Mouse (Mus musculus): ENCODE measurements around the gene Disc1.

The Disc1 gene

GRCm38 (mm10) chr8:125169628-125170027, 115.6 kb downstream of the Disc1 start:
- DNase-seq (ENCODE audit: low read depth, low spot score), result no peak
- Histone ChIP-seq H3K27me3 (ENCODE audit: control insufficient read depth, insufficient read depth, low read length, poor library complexity, severe bottlenecking) (no peaks in the 10 kb centered on the region), H3K36me3 (ENCODE audit: control insufficient read depth, insufficient read depth, low read length, poor library complexity, severe bottlenecking) (0 out of 2 replicates have a peak, but pooled peaks cover 2% of the 10 kb centered on the region)

DNA sequence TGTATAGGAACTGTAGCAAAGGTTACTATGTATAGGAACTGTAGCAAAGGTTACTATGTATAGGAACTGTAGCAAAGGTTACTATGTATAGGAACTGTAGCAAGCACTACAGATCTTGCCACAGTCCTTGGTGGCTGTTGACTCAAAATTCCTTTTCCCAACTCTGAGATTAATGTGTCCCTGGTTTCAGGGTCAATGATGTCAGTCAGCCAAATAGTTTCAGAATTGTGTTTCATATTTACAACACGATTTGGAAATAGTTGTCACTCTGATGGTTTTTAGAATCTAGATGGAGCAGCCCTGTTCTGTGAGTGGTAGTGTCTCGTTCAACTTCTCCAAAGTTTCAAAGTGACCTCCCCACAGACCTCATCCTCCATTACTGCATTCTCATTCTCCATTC, 117.5 kb downstream of the Disc1 start:
- DNase-seq (ENCODE audit: low read depth, low spot score), result no peak
- Histone ChIP-seq H3K36me3 (ENCODE audit: control insufficient read depth, insufficient read depth, low read length, poor library complexity, severe bottlenecking) (no peaks in the 10 kb centered on the region), H3K27me3 (ENCODE audit: control insufficient read depth, insufficient read depth, low read length, poor library complexity, severe bottlenecking) (no peaks in the 10 kb centered on the region)

DNA sequence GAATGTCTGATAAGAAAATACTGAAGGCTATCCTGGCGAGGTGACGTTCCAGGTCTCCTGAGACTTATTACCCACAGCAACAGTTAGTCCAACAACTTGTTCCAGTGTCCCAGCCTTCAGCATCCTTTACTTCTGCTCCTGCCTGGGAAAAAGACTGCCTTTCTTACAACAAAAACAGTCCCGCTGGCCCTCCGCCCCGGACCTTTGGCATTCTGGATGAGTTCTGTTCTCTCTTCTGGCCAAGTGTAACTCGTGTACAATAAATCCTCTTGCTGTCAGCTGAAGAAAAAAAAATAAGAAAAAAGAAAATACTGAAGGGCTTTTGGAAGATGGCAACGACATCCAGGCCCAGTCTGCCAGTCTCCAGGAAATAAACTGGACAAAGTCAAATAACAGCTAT, 120.2 kb downstream of the Disc1 start:
- Histone ChIP-seq H3K36me3 (ENCODE audit: control insufficient read depth, insufficient read depth, low read length, poor library complexity, severe bottlenecking) (no peaks in the 10 kb centered on the region), H3K27me3 (ENCODE audit: control insufficient read depth, insufficient read depth, low read length, poor library complexity, severe bottlenecking) (no peaks in the 10 kb centered on the region)
- DNase-seq (ENCODE audit: low read depth, low spot score), result no peak

DNA sequence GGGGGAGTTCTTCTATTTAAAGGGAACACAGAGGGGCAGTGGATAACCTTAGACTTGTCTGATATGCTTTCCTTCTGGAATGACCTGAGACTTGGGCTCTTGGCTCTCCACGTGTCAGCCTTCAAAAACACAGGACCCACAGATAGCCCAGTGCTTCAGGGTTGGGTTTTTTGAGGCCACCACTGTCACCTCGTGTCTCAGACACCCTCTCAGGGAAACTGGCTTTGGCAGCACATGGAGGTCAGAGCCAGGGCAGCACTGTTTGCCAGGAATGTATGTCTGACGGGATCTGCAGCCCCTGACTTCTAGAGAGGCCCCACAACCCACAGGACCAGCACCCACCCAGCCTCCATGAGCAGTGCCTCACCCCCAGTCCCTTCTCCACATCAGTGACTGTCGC, 120.9 kb downstream of the Disc1 start:
- no peaks in the 10 kb centered on the region for H3K27me3 ChIP-seq (ENCODE audit: control insufficient read depth, insufficient read depth, low read length, poor library complexity, severe bottlenecking)
- no peaks in the 10 kb centered on the region for H3K36me3 ChIP-seq (ENCODE audit: control insufficient read depth, insufficient read depth, low read length, poor library complexity, severe bottlenecking)
- DNase-seq (ENCODE audit: low read depth, low spot score), result no peak

GRCm38 (mm10) chr8:125175661-125176060, 121.7 kb downstream of the Disc1 start:
- Histone ChIP-seq H3K27me3 (ENCODE audit: control insufficient read depth, insufficient read depth, low read length, poor library complexity, severe bottlenecking) (no peaks in the 10 kb centered on the region), H3K36me3 (ENCODE audit: control insufficient read depth, insufficient read depth, low read length, poor library complexity, severe bottlenecking) (no peaks in the 10 kb centered on the region)
- DNase-seq (ENCODE audit: low read depth, low spot score), result no peak

DNA sequence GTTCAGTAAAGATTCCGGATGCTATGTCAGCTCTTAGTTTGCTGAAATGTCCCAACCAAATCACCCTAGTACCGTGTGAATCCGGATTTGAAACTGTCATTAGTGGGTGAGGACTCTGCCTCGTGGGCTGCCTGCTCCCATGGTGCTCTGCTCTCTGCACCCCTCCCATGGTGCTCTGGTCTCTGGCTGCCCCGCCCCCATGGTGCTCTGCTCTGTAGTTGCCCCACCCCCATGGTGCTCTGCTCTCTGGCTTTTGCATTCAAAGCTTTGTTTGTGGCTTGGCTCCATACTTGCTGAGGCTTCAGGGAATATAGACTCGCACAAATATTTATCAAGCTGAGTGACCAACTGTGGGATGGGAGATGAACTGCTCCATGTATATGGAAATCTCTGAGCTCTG, 123.1 kb downstream of the Disc1 start:
- Histone ChIP-seq H3K27me3 (ENCODE audit: control insufficient read depth, insufficient read depth, low read length, poor library complexity, severe bottlenecking) (no peaks in the 10 kb centered on the region), H3K36me3 (ENCODE audit: control insufficient read depth, insufficient read depth, low read length, poor library complexity, severe bottlenecking) (no peaks in the 10 kb centered on the region)
- DNase-seq (ENCODE audit: low read depth, low spot score), result no peak

DNA sequence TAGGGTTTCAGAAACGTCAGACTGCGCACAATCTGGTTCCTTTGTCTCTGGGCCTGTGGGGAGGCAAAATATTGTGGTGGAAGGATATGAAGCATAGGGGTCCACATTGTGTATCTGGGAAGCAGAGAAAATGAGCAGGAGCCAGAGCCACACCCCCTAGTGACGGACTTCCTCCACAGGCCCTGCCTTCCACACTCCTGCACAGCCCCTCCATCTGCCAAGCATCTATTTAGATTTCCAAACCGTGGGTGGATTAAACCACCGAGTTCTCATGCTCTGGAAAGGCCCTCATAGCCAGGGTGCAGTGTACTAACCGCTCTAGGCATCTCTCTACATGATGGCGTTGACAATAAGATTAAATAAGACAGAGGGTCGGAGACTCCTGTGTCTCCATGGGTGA, 124.0 kb downstream of the Disc1 start:
- Histone ChIP-seq H3K36me3 (ENCODE audit: control insufficient read depth, insufficient read depth, low read length, poor library complexity, severe bottlenecking) (no peaks in the 10 kb centered on the region), H3K27me3 (ENCODE audit: control insufficient read depth, insufficient read depth, low read length, poor library complexity, severe bottlenecking) (no peaks in the 10 kb centered on the region)
- no peak for DNase-seq (ENCODE audit: low read depth, low spot score)

GRCm38 (mm10) chr8:125183548-125184451, 129.8 kb downstream of the Disc1 start:
- DNase-seq (ENCODE audit: low read depth, low spot score), result peak; percentile 79
- H3K36me3 ChIP-seq (ENCODE audit: control insufficient read depth, insufficient read depth, low read length, poor library complexity, severe bottlenecking), result no peaks in the 10 kb centered on the region

GRCm38 (mm10) chr8:125184452-125184817, 130.4 kb downstream of the Disc1 start:
- no peak for DNase-seq (ENCODE audit: low read depth, low spot score)
- Histone ChIP-seq H3K27me3 (ENCODE audit: control insufficient read depth, insufficient read depth, low read length, poor library complexity, severe bottlenecking) (no peaks in the 10 kb centered on the region), H3K36me3 (ENCODE audit: control insufficient read depth, insufficient read depth, low read length, poor library complexity, severe bottlenecking) (no peaks in the 10 kb centered on the region)

More at GRCm38 (mm10) chr8:125183548-125184451, 129.8 kb downstream of the Disc1 start:
- H3K27me3 ChIP-seq (ENCODE audit: control insufficient read depth, insufficient read depth, low read length, poor library complexity, severe bottlenecking), result no peaks in the 10 kb centered on the region

DNA sequence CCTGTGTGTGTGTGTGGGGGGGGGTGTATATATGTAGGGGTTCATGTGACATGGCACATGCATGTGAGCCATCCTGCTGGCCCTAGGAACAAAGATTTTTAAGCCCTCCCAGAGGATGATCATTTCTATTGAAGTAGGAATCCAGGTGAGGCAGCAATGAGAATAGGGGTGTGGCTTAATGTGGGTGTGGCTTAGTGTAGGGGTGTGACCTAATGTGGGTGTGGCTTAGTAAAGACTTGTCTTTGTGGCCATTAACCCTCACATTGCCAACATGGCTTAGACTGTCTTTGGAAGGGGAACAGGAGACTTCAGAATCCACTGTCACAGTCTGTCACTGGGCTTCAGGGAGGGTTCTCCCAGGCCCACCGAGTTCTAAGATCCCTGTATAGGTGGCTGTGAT, 130.9 kb downstream of the Disc1 start:
- H3K27me3 ChIP-seq (ENCODE audit: control insufficient read depth, insufficient read depth, low read length, poor library complexity, severe bottlenecking), result no peaks in the 10 kb centered on the region
- no peaks in the 10 kb centered on the region for H3K36me3 ChIP-seq (ENCODE audit: control insufficient read depth, insufficient read depth, low read length, poor library complexity, severe bottlenecking)
- peak; percentile 35 for DNase-seq (ENCODE audit: low read depth, low spot score)

GRCm38 (mm10) chr8:125187044-125187443, 133.0 kb downstream of the Disc1 start:
- no peaks in the 10 kb centered on the region for H3K27me3 ChIP-seq (ENCODE audit: control insufficient read depth, insufficient read depth, low read length, poor library complexity, severe bottlenecking)
- DNase-seq (ENCODE audit: low read depth, low spot score), result no peak
- no peaks in the 10 kb centered on the region for H3K36me3 ChIP-seq (ENCODE audit: control insufficient read depth, insufficient read depth, low read length, poor library complexity, severe bottlenecking)

DNA sequence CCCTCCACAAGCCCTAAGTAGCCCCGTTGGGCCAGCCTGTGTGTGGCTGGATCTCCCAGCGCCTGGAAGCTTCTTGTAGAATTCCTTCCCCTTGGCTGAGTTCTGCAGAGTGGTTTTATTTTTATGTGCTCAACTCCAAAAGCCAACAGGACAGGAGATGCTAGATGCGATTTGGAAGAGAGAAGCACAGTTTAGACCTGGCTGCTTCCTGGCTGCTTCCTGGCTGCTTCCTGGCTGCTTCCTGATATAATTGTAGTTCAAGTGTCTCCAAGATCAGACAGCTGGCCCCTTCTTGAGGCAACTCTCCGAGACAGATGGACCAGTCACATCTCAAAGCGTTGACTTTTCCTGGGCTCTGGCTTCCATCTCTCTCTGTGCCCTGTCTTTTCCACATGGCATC, 139.7 kb downstream of the Disc1 start:
- no peaks in the 10 kb centered on the region for H3K36me3 ChIP-seq (ENCODE audit: control insufficient read depth, insufficient read depth, low read length, poor library complexity, severe bottlenecking)
- no peak for DNase-seq (ENCODE audit: low read depth, low spot score)
- no peaks in the 10 kb centered on the region for H3K27me3 ChIP-seq (ENCODE audit: control insufficient read depth, insufficient read depth, low read length, poor library complexity, severe bottlenecking)

DNA sequence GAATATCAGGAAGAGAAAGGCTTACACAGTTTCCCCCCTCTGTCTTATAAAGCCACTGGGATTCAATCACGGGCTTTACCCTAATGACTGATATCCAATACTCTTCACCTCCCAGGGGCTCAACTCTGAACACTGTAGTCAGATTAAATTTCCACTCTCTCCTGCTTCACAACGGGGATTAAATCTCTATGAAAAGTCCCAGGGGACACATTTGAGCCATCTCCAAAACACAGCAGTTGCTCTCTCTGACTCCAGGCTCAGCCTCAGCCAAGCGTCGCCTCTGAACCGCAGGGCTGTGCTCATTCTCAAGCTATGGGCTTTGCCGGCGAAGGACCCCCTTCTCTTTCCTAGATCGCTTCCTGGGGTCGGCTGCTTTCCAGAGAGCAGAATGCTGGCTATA, 141.1 kb downstream of the Disc1 start:
- Histone ChIP-seq H3K27me3 (ENCODE audit: control insufficient read depth, insufficient read depth, low read length, poor library complexity, severe bottlenecking) (no peaks in the 10 kb centered on the region), H3K36me3 (ENCODE audit: control insufficient read depth, insufficient read depth, low read length, poor library complexity, severe bottlenecking) (no peaks in the 10 kb centered on the region)
- DNase-seq (ENCODE audit: low read depth, low spot score), result no peak

DNA sequence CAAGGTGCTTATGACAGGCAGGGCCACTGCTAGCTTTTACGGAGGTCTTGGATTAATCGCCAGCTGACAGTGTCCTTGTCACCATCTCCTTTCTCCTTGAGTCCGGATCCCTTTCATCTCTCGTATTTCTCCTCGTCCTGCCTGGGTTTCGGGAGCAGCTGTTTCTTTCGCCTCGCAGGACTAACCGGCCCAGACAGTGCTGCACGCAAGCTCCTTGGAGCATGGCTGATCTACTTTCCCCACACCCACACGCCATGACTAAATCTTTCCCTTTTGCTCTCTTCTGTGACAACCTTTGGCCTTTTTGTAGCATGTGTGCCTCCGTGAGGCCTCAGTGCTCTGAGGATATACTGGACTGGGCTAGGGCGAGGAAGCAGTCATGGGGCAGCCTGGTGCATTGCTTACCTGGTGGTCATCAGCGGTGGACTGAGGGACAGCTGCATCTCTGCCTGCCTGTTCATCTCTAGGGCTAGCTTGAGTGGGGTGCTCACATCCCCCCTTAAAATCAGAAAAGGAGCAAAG, 142.6 kb downstream of the Disc1 start:
- no peaks in the 10 kb centered on the region for H3K36me3 ChIP-seq (ENCODE audit: control insufficient read depth, insufficient read depth, low read length, poor library complexity, severe bottlenecking)
- H3K27me3 ChIP-seq (ENCODE audit: control insufficient read depth, insufficient read depth, low read length, poor library complexity, severe bottlenecking), result no peaks in the 10 kb centered on the region
- DNase-seq (ENCODE audit: low read depth, low spot score), result no peak

DNA sequence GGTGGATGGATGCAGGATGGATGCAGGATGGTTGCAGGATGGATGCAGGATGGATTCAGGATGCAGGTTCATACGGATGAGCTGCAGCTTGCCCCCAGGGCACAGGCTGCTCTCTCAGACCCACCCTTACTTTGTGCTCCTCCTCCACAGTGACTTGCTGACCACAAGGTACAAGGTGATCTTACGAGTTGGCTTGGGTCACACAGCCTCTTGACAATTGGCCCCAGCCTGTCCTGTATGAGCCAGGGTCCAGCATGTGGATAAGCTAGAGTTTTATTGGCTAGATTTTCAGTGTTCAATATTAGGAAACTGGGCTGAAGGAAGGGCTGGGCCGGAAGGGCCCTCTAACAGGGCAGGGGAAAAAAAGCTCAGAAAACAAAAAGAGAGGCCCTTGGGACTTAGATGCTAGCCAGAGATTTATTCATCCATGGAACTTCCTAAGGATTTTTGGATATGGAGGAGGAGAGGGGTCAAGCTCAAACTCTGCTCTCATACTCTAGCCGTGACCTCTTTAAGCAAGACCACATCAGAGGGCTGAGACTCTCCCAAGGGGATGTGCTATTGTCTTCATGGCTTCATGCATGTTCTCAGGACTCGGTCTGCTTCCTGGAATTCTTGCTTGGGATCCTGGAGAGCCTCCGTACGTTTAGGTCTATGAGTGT, 143.5 kb downstream of the Disc1 start:
- Histone ChIP-seq H3K27me3 (ENCODE audit: control insufficient read depth, insufficient read depth, low read length, poor library complexity, severe bottlenecking) (no peaks in the 10 kb centered on the region), H3K36me3 (ENCODE audit: control insufficient read depth, insufficient read depth, low read length, poor library complexity, severe bottlenecking) (no peaks in the 10 kb centered on the region)
- no peak for DNase-seq (ENCODE audit: low read depth, low spot score)
